Mouse (Mus musculus) c-Kit-positive CD71-positive TER-119-negative erythroid progenitor cells, embryonic 14.5 days (primary cell): ENCODE results near the gene Pdxdc1.
A peak's percentile ranks its signal among the peaks of the same experiment; 100 is the strongest.
"Not testable (repeated sequence)": the region's sequence is repeated elsewhere in the genome, so short reads cannot be mapped to it uniquely, and the experiment has no call there.

Source experiments
- DNase-seq: peaks from one replicate; pipeline ENCODE4 v3.0.0-alpha.2; 2013; ENCODE audit warnings: low read depth

The Pdxdc1 gene

DNA sequence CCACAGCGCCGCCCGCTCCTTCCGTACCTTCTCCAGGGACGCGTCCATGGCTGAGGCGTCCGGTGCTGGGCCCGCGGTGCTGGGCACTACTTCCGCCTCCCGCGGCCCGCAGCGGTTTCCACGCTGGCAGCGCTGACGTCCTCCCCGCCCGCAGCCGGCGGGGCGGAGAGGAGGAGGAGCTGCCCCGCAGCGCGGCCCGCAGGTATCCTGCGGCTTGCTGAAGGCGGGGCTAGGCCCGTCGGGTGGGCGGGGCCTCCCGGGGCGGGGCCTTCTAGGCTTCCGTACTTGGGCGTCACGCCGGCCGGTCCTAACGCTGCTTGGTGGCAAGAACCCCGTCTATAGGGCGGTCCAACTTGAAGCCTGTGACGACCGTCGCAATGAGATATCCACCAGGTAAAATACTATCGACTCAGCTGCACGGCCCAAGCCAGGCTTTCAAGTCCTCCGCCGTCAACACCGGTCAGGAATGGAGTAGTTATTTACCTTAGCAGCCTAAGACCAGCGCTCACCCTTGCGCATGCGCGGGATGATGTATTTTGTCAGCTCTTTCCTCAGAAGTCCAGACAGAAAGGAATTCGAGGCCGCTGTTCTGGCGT lies at the start of gene Pdxdc1, which contains the start of gene Mpv17l:
Pdxdc1 (minus strand) TSS at position 244 of the 596 bp plus-strand sequence.
Mpv17l (plus strand) TSS at position 274 of the 596 bp plus-strand sequence.
- peak; percentile 88 for DNase-seq

DNA sequence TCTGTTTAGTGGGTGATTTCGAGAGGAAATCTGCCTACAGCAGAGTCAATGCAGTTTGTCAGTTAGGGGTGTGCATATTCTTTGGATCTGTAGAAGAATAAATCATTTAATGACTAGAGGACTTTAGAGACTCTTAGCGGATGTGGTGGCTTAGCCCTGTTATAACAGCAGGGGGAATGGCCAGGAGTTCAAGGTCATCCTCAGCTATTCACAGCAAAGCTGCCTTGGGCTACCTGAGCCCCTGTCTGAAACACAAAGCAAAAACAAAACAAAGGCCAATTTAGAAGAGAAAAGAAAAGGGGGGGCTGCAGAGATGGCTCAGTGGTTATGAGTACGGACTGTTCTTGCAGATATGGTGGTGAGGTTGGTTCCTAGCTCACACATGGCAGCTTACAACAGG lies 48.3 kb upstream of the Pdxdc1 start:
- DNase-seq, result no peak

DNA sequence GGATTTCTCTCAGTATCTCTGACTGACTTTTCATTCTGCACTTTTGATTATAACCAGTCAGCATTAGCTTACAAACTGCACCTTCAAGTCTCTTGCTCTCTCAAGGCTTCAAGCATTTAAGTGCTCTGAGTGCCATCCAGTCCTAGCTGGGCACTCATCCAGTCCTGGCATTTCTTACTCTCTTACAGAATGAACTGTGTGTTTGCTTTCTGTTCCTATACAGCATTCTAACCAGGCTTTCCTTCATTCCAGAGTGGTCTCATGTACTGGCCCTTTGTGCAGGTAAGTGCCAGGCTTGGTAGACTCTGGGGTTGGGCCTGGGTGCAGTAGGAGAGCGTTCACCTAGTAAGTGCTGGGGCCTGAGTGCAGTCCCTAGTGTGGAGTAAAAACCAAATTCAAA lies 43.4 kb upstream of the Pdxdc1 start:
- no peak for DNase-seq

DNA sequence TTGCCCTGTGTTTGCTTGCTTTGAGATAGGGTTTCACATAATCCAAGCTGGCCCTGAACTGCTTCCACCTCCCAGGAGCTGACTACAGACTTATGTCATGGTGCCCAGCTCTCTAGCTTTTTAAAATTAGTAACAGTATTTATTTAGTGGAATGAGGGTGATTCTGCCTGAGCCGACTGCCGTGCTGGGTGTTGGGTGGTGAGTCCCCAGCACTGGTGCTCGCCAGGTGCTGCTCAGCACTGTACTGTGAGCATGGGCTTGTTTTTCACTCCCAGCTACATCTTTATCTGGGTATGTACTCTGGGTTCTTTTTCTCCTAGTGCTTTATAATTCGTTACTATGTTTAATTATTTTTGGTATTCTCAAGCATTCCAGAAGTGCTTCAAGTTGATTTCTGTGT lies 42.2 kb upstream of the Pdxdc1 start:
- no peak for DNase-seq

- DNase-seq, result no peak
Observed at GRCm38 (mm10) chr16:13944752-13945151, 41.8 kb upstream of the Pdxdc1 start.

DNA sequence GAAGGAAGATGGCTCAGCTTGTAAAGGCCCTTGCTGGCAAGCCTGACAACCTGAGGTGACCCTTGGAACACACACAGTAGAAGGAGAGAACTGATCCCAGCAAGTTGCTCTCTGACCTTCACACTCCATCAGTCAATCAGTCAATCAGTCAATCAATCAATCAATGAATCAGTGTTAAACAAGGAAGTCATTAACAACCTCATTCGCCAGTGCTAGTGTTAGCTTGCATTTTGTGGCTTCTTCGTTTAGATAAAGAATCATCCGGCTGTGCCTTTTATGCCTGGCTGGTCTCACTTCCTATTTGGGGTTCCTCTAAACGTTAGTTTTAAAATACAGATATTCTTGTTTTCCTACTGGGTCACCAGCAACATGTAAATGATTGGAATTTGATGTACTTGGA lies 41.2 kb upstream of the Pdxdc1 start:
- DNase-seq, result no peak

GRCm38 (mm10) chr16:13940847-13941395 lies 38.0 kb upstream of the Pdxdc1 start:
- no peak for DNase-seq

DNA sequence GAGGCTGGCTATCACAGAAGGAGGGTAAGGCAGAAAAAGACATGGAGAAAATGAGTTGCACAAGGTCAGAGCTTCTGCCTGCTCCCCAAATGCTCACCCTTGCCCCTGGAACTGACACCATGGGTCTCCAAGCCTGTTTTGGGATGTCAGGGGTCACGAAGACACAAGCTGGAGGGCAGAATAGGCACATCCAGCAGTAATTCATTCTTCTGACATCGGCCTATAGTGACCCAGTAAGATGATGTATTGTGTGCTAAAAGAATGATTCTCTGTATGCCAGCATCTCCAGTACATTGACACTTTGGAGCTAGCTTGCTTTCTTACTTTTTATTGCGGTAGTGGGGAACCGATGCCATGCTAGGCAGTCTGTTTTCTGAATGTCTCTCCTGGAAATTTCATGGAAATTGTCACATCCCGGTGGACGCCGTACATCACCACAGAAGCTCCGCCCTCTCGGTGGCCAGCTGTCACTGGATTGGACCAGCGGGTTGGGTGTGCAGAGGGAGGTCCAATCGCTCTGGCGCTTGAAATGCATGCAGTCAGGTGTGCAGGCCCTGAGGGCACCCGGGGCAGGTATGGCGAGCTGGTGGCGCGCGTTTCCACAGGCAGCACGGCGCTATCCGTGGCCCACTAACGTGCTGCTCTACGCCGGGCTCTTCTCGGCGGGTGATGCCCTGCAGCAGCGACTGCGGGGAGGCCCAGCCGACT lies 37.4 kb upstream of the Pdxdc1 start:
- no peak for DNase-seq

DNA sequence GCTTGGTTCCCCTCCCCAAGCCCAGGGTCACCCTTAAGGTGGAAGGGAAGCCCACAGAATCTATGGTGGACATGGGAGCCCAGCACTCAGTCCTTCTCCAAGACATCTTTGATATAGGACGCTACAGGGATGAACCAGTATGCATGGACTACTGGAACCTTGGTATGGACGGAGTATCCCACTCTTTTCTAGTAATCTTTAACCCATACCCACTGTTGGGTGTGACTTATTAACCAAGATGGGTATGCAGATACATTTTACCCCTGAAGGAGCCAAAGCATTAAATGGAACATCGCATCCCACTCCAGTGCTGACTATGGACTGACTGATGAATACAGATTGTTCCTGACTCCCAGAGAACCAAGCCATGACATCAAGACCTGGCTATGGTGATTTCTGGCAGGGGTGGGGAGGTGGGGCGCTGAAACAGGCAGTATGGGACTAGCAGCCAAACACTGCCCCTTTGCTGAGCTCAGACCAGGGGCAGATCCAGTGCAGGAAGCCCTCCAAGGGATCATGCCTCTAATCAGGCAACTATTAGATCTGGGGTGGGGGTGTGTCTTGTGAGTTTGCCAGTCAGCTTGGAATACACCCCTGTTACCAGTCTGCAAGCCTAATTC lies 24.6 kb upstream of the Pdxdc1 start:
- no peak for DNase-seq

- DNase-seq, result not testable (repeated sequence)
Observed at GRCm38 (mm10) chr16:13922966-13923365, 20.0 kb upstream of the Pdxdc1 start.

GRCm38 (mm10) chr16:13922499-13922898 lies 19.6 kb upstream of the Pdxdc1 start:
- not testable (repeated sequence) for DNase-seq

- no peak for DNase-seq
Observed at GRCm38 (mm10) chr16:13921781-13922180, 18.9 kb upstream of the Pdxdc1 start.

- DNase-seq, result no peak
Observed at GRCm38 (mm10) chr16:13921063-13921462, 18.1 kb upstream of the Pdxdc1 start.

- no peak for DNase-seq
Observed at GRCm38 (mm10) chr16:13920093-13920492, 17.2 kb upstream of the Pdxdc1 start.

- no peak for DNase-seq
Observed at GRCm38 (mm10) chr16:13907297-13907696, 4.4 kb upstream of the Pdxdc1 start.

DNA sequence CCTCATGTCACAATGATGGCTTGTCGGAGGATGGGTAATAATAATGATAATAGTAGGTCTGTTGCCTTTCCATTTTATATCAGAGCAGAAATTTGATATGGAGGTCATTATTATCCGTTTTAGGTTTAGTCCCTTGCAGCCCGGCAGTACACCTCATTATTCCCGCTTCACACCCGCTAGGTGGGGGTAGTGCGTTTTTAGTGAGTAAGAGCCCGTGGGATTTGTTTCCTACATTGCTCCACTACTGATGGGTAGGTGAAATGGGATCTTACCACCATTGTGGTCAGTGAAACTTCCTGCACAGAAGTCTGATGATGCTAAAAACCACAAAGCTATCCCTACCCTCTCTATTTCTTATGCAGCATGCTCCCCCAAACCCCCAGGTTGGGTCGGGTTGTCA lies 557 bp upstream of the Pdxdc1 start:
- peak; percentile 75 for DNase-seq

DNA sequence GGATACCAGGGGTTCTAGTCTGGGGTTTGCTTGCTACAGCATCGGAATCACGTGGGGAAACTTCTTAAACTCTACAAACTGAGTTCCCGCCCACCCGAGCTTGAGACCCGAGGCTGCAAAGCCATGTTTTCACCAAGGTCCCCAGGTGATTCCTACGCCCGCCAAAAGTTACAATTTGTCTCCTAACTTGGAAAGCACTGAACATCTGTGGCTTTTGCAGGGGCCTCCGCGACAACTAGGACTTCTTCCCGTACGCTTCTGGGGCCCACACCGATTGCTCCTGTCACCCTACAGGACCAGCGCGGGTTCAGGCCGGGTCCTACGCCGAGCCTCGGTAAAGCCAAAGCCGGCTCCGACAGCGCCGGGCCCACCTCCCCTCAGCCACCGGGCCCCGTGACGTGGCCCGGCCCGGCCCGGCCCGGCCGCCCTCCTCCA lies 517 bp downstream of the Pdxdc1 start:
- DNase-seq, result no peak

- no peak for DNase-seq
Observed at GRCm38 (mm10) chr16:13898981-13899380, 4.0 kb downstream of the Pdxdc1 start.

DNA sequence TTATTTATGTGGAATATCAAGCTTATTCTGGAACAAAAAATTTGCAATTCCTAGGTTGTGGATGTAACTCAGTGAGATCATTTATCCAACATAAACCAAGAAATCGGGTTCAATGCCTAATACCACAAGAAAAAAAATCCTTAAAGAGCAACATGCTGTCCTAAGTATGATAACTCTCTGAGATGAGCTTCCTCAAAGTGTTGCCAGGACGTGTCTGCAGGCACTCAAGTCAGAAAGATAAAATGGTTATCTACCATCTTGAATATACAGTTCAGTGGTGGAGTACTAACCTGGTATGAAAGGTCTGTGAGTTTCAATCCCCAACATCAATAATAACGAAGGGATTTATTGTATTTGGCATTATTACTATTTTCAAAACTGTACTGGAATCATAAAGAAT lies 6.6 kb downstream of the Pdxdc1 start:
- no peak for DNase-seq

- DNase-seq, result no peak
Observed at GRCm38 (mm10) chr16:13895740-13896139, 7.2 kb downstream of the Pdxdc1 start.

- DNase-seq, result no peak
Observed at GRCm38 (mm10) chr16:13894097-13894496, 8.8 kb downstream of the Pdxdc1 start.

DNA sequence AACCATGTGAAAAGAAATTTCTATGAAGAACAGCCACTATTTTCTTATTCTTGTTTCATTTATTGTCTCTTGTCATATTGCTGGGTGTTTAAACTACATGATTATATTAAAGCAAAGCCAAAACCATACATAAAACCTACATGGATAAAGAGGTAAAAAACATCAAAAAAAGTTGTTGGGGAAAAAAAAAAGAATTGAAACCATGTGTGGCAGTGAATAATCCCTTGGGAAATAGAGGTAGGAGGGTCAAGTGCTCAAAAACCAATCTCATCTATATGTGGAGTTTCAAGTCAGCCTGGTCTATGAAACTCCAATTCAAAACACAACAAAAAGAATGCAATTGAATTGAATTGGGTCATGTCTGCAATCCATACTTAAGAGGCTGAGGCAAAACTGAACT lies 10.1 kb downstream of the Pdxdc1 start:
- DNase-seq, result no peak

GRCm38 (mm10) chr16:13890449-13890848 lies 12.5 kb downstream of the Pdxdc1 start:
- no peak for DNase-seq
